Mouse (Mus musculus) left cerebral cortex, adult 18-20 months (tissue): Measurements from ENCODE around the gene Jak2. TPM values are rescaled to one million over a fixed set of nuclear protein-coding genes. Genes with fewer than 3 reads are reported as not detected.

Experiments used
- DNase-seq, 2 experiments: peaks; one replicate each; pipeline ENCODE4 v3.0.0; 2021 to 2022; ENCODE audit warnings: low spot score in 2 of 2, mixed read lengths in 1 of 2
- total RNA-seq, 2 experiments: library from RNA; stranded (reverse); gene quantifications; 2 replicates each; pipeline ENCODE4 v1.2.3; 2021

Gene Jak2
- total RNA-seq, 2 experiments from 2014 or later: 34.8 to 43.3 TPM

- DNase-seq: peak; percentile 85 to 95
These were observed 103.6 kb downstream of the Jak2 start for GRCm38 (mm10) chr19:29354895-29355877.

- DNase-seq: no peak
These were observed 104.7 kb downstream of the Jak2 start for GRCm38 (mm10) chr19:29356281-29356680.

- no peak for DNase-seq
These were observed 108.6 kb downstream of the Jak2 start for GRCm38 (mm10) chr19:29360251-29360650.

GRCm38 (mm10) chr19:29361468-29362130 lies 110.0 kb downstream of the Jak2 start:
- peak; percentile 89 to 94 for DNase-seq

GRCm38 (mm10) chr19:29362173-29362930 lies 110.7 kb downstream of the Jak2 start:
- DNase-seq: no peak

Other genes starting within 250 kb of the Jak2 start
- gene Ak3, start 203.9 kb upstream of the Jak2 start, total RNA-seq: 10 to 100 TPM; 53.7 to 54.9 TPM
- 10 to 100 TPM; 16.4 to 19.0 TPM for gene Rcl1, start 150.5 kb upstream of the Jak2 start, total RNA-seq
- gene Insl6, start 73.5 kb downstream of the Jak2 start, total RNA-seq: under 1 TPM; 0.52 to 0.93 TPM
- gene Rln1, start 82.8 kb downstream of the Jak2 start, total RNA-seq: 1 to 10 TPM in 1 of 2 experiments, under 1 TPM in 1; 0.84 to 1.8 TPM
- gene Plgrkt, start 115.6 kb downstream of the Jak2 start, total RNA-seq: 10 to 100 TPM; 26.7 to 30.2 TPM
- gene Cd274, start 115.6 kb downstream of the Jak2 start, total RNA-seq: 1 to 10 TPM; 1.3 to 1.8 TPM
- gene Pdcd1lg2, start 159.1 kb downstream of the Jak2 start, total RNA-seq: under 1 TPM; 0.26 to 0.28 TPM